Mouse (Mus musculus) CH12.LX (cell line): ENCODE results near the gene Ociad1. TPM values are rescaled to one million over a fixed set of nuclear protein-coding genes. Genes with fewer than 3 reads are reported as not detected.

Source experiments
- DNase-seq: peaks from one replicate; pipeline ENCODE4 v3.0.0-alpha.2; 2013; ENCODE audit errors: extremely low read depth
- H3K27ac ChIP-seq: 2 replicates; pipeline ENCODE4 v1.5.1; 2012; ENCODE audit warnings: low read depth, mild to moderate bottlenecking, control low read depth, moderate library complexity; ENCODE audit not compliant: insufficient read depth
- H3K27me3 ChIP-seq: replicated peaks from 2 replicates; pipeline ENCODE3; 2012; ENCODE audit warnings: inconsistent platforms
- H3K36me3 ChIP-seq, 2 experiments: replicated peaks in 1 of 2; 2 replicates each; pipeline versions ENCODE3 to v1.6.1; 2012; ENCODE audit warnings: inconsistent platforms in 1 of 2, low read length in 1 of 2, mild to moderate bottlenecking in 1 of 2, mixed read lengths in 1 of 2, moderate library complexity in 1 of 2; ENCODE audit not compliant: control insufficient read depth in 1 of 2, insufficient read depth in 1 of 2
- H3K4me1 ChIP-seq, 2 experiments: 2 replicates each; pipeline ENCODE4 v1.6.1; 2012; ENCODE audit warnings: inconsistent platforms in 1 of 2, moderate library complexity in 1 of 2; ENCODE audit not compliant: insufficient read depth in 2 of 2, control insufficient read depth in 1 of 2
- H3K4me2 ChIP-seq: 2 replicates; pipeline ENCODE4 v1.6.1; 2012; ENCODE audit warnings: low read depth, mild to moderate bottlenecking, control low read depth; ENCODE audit not compliant: poor library complexity, insufficient read depth, severe bottlenecking
- H3K4me3 ChIP-seq, 3 experiments: fragments of 150-350 bp in 1 of 3; sonication (generic) in 1 of 3; replicated peaks in 1 of 3; 2 replicates each; pipeline versions ENCODE3 to v1.5.1; 2011 to 2012; ENCODE audit warnings: low read depth in 2 of 3, low read length in 2 of 3, mild to moderate bottlenecking in 2 of 3, moderate library complexity in 2 of 3, control low read depth in 1 of 3, improper control_type of control experiment in 1 of 3, inconsistent platforms in 1 of 3, mixed read lengths in 1 of 3; ENCODE audit not compliant: poor library complexity in 1 of 3
- H3K79me2 ChIP-seq: replicated peaks from 2 replicates; pipeline ENCODE4 v1.6.1; 2012; ENCODE audit warnings: mild to moderate bottlenecking, moderate library complexity; ENCODE audit not compliant: control insufficient read depth, poor library complexity, insufficient read depth, severe bottlenecking; ENCODE audit errors: extremely low read depth
- H3K9ac ChIP-seq: 2 replicates; pipeline ENCODE4 v1.6.1; 2012; ENCODE audit warnings: low read depth, mild to moderate bottlenecking, control low read depth, moderate library complexity; ENCODE audit not compliant: insufficient read depth
- H3K9me3 ChIP-seq: replicated peaks from 2 replicates; pipeline ENCODE3; 2012; ENCODE audit warnings: low read length, inconsistent platforms, mixed read lengths
- BHLHE40 ChIP-seq: IDR thresholded peaks from 2 replicates; pipeline ENCODE4 v1.6.1; 2011; ENCODE audit warnings: mild to moderate bottlenecking, low read depth, low read length, improper control_type of control experiment
- CHD1 ChIP-seq: IDR thresholded peaks from 2 replicates; pipeline ENCODE4 v1.6.1; 2012; ENCODE audit warnings: low read depth, low read length, improper control_type of control experiment, inconsistent platforms
- E2F4 ChIP-seq: IDR thresholded peaks from 2 replicates; pipeline ENCODE4 v1.6.1; 2011; ENCODE audit warnings: low read depth, low read length, improper control_type of control experiment; ENCODE audit not compliant: insufficient replicate concordance
- ETS1 ChIP-seq: conservative IDR thresholded peaks from 2 replicates; pipeline ENCODE4 v1.6.1; 2012; ENCODE audit warnings: low read depth, mild to moderate bottlenecking, inconsistent platforms, low read length, improper control_type of control experiment, moderate library complexity
- GABPA ChIP-seq: IDR thresholded peaks from 2 replicates; pipeline ENCODE4 v1.6.1; 2012; ENCODE audit warnings: low read depth, low read length, improper control_type of control experiment, inconsistent platforms; ENCODE audit not compliant: insufficient replicate concordance
- HCFC1 ChIP-seq: IDR thresholded peaks from 2 replicates; pipeline ENCODE4 v1.6.1; 2012; ENCODE audit warnings: low read depth, mild to moderate bottlenecking, inconsistent platforms, low read length, improper control_type of control experiment
- IRF4 ChIP-seq: IDR thresholded peaks from 2 replicates; pipeline ENCODE4 v1.6.1; 2014; ENCODE audit warnings: low read depth, mild to moderate bottlenecking, inconsistent platforms, low read length, improper control_type of control experiment
- JUND ChIP-seq: conservative IDR thresholded peaks from 2 replicates; pipeline ENCODE4 v1.6.1; 2011; ENCODE audit warnings: low read depth, low read length, improper control_type of control experiment
- KAT2A ChIP-seq: IDR thresholded peaks from 2 replicates; pipeline ENCODE4 v1.6.1; 2012; ENCODE audit warnings: low read length, improper control_type of control experiment, inconsistent platforms; ENCODE audit not compliant: insufficient replicate concordance
- MEF2A ChIP-seq: IDR thresholded peaks from 2 replicates; pipeline ENCODE4 v1.6.1; 2014; ENCODE audit warnings: low read depth, mild to moderate bottlenecking, inconsistent platforms, low read length, improper control_type of control experiment, borderline replicate concordance
- MYC ChIP-seq: IDR thresholded peaks from 2 replicates; pipeline ENCODE4 v1.6.1; 2011; ENCODE audit warnings: low read depth, mild to moderate bottlenecking, improper control_type of control experiment, low read length
- NRF1 ChIP-seq: IDR thresholded peaks from 2 replicates; pipeline ENCODE4 v1.6.1; 2014; ENCODE audit warnings: low read depth, mild to moderate bottlenecking, inconsistent platforms, low read length, improper control_type of control experiment, moderate library complexity
- PAX5 ChIP-seq: IDR thresholded peaks from 2 replicates; pipeline ENCODE4 v1.6.1; 2012; ENCODE audit warnings: low read length, inconsistent platforms, mixed read lengths
- POLR2A ChIP-seq: IDR thresholded peaks from 2 replicates; pipeline ENCODE4 v1.6.1; 2011; ENCODE audit warnings: low read depth, mild to moderate bottlenecking, improper control_type of control experiment, low read length
- POLR2AphosphoS2 ChIP-seq: IDR thresholded peaks from 2 replicates; pipeline ENCODE4 v1.6.1; 2011; ENCODE audit warnings: low read depth, low read length, improper control_type of control experiment
- TBP ChIP-seq: conservative IDR thresholded peaks from 2 replicates; pipeline ENCODE4 v1.6.1; 2011; ENCODE audit warnings: low read depth, low read length, improper control_type of control experiment
- USF1 ChIP-seq: IDR thresholded peaks from 2 replicates; pipeline ENCODE4 v1.6.1; 2014; ENCODE audit warnings: low read depth, mild to moderate bottlenecking, inconsistent platforms, low read length, improper control_type of control experiment
- USF2 ChIP-seq: conservative IDR thresholded peaks from 2 replicates; pipeline ENCODE4 v1.6.1; 2011; ENCODE audit warnings: low read depth, low read length, improper control_type of control experiment
- ZC3H11A ChIP-seq: IDR thresholded peaks from 2 replicates; pipeline ENCODE4 v1.6.1; 2012; ENCODE audit warnings: low read depth, mild to moderate bottlenecking, inconsistent platforms, low read length, improper control_type of control experiment
- ZKSCAN1 ChIP-seq: IDR thresholded peaks from 2 replicates; pipeline ENCODE4 v1.6.1; 2012; ENCODE audit warnings: low read depth, inconsistent platforms, low read length, improper control_type of control experiment, borderline replicate concordance
- ZMIZ1 ChIP-seq: IDR thresholded peaks from 2 replicates; pipeline ENCODE4 v1.6.1; 2012; ENCODE audit warnings: low read depth, mild to moderate bottlenecking, inconsistent platforms, low read length, improper control_type of control experiment
- ZNF384 ChIP-seq: IDR thresholded peaks from 2 replicates; pipeline ENCODE4 v1.6.1; 2012; ENCODE audit warnings: low read depth, low read length, improper control_type of control experiment, inconsistent platforms
- dilution Hi-C: fragments of 300-500 bp; cut with MboI; formaldehyde crosslinking; loops from 2 replicates; pipeline ENCODE4 v1.14.3; 2020; ENCODE audit warnings: low sequenced_read_pairs; ENCODE audit not compliant: extremely low pct_unique_long_range_greater_than_20kb, extremely low pct_ligation_motif_present
- in situ Hi-C: fragments of 300-500 bp; cut with MboI; formaldehyde crosslinking; loops from 3 replicates; pipeline ENCODE4 v1.14.3; 2019; ENCODE audit warnings: low sequenced_read_pairs, low pct_ligation_motif_present, low pct_unique_long_range_greater_than_20kb, mixed read lengths
- polyA plus RNA-seq: library from polyadenylated mRNA; unstranded; fragments of >175 nt; gene quantifications from 2 replicates; pipeline ENCODE4 v1.2.1, GENCODE M21; 2012; ENCODE audit warnings: low read depth; ENCODE audit not compliant: insufficient read length
- total RNA-seq, 2 experiments: library from RNA; depleted of rRNA; stranded (reverse); fragments of 300-350 nt in 1 of 2; fragments of >200 nt in 1 of 2; gene quantifications; 2 replicates each; pipeline ENCODE4 v1.2.3; 2012 to 2014

Ociad1 gene
- total and polyA plus RNA-seq, 3 experiments: 153 to 329 (median 292) TPM

- TF ChIP-seq BHLHE40: peak; percentile 76
- 0 out of 2 replicates have a peak, but pooled peaks have one; percentile 24 for TF ChIP-seq TBP
- no peak for TF ChIP-seq E2F4
- no peak for TF ChIP-seq ZKSCAN1
- no peak; the same call in 1 of the 2 replicates for TF ChIP-seq MYC
- TF ChIP-seq HCFC1: no peak
- no peak for TF ChIP-seq NRF1
- no peak for TF ChIP-seq KAT2A
- no peak for TF ChIP-seq CHD1
- peak; percentile 42; the same call in 1 of the 2 replicates for TF ChIP-seq ETS1
- TF ChIP-seq PAX5: no peak
- TF ChIP-seq USF2: no peak
- no peak for TF ChIP-seq POLR2AphosphoS2
- no peak for TF ChIP-seq ZMIZ1
- no peak for TF ChIP-seq POLR2A
- TF ChIP-seq MEF2A: peak; percentile 17; the same call in 1 of the 2 replicates
- no peak for TF ChIP-seq ZNF384
- no peak for TF ChIP-seq JUND
- peak; percentile 71 for TF ChIP-seq IRF4
- no peak for TF ChIP-seq ZC3H11A
Measured at GRCm38 (mm10) chr5:73286603-73287002, 6.0 kb upstream of the Ociad1 start (continued).

GRCm38 (mm10) chr5:73289900-73290299, 2.7 kb upstream of the Ociad1 start:
- Histone ChIP-seq H3K4me1 (peaks cover 11 to 34% of the 10 kb centered on the region in 2 experiments), H3K27me3 (no peaks in the 10 kb centered on the region), H3K9ac (no peak overlapping the region), H3K9me3 (no peaks in the 10 kb centered on the region), H3K79me2 (peaks cover 21% of the 10 kb centered on the region), H3K4me2 (no peak overlapping the region), H3K36me3 (peaks cover 1 to 5% of the 10 kb centered on the region in 2 experiments), H3K27ac (no peak overlapping the region), H3K4me3 (no peak overlapping the region)
- dilution Hi-C loops (no loop called here), in situ Hi-C loops (loop anchor here (10.0 kb wide), 1 partner anchor 155 kb away; no protein-coding TSS in a partner anchor)
- no peak for DNase-seq
- no peak for TF ChIP-seq ZC3H11A
- TF ChIP-seq KAT2A: no peak
- TF ChIP-seq USF1: no peak
- no peak for TF ChIP-seq ZKSCAN1
- no peak for TF ChIP-seq BHLHE40
- TF ChIP-seq GABPA: no peak
- no peak for TF ChIP-seq ZNF384
- no peak for TF ChIP-seq JUND
- no peak for TF ChIP-seq MEF2A
- TF ChIP-seq PAX5: no peak
